Mouse (Mus musculus): ENCODE results near the gene Cmya5.

DNA sequence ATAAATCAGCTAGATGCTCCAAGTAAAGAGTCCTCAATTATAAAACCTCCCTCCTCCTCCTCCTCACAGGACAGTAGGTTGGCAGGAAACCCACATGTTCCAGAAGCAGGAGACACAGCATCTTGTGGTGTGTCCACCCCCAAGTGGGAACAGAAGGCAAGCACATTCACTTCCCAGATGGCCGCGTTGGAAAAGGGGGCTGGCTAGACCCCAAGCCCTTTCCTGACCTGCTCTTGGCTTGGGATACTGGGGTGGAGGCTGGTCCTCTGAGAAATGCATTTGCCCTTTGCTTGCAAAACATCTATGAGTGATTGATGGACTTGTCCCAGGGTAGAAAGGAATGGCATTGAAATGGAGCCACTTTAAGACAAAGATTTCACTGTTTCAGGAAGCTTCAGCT is 142.1 kb downstream of the Cmya5 start:
- TF ChIP-seq CTCF (IDR thresholded peaks at IDR 0.05; ENCODE audit: low read depth) (no peak), EP300 (IDR thresholded peaks at IDR 0.05; ENCODE audit: low read depth) (no peak)

All from liver, embryonic 14.5 days (tissue).